Mouse (Mus musculus): ENCODE results near the gene Snrnp35. TPM values are rescaled to one million over a fixed set of nuclear protein-coding genes. Genes with fewer than 3 reads are reported as not detected.

The Snrnp35 gene
- 22.0 and 24.3 TPM in 2 replicates for polyA plus RNA-seq (2015; fragmentation: Nextera tagmentation; extraction: Ambion mirVana)

GRCm38 (mm10) chr5:124482966-124483654 is at the start of gene Snrnp35:
Gene Snrnp35 (plus strand): TSS chr5:124483134.
- peak within 1 kb of the TSS; percentile 98 for H3K27ac ChIP-seq (ENCODE audit: low read length)
- peaks cover 9% of the 10 kb centered on the region for H3K4me1 ChIP-seq (ENCODE audit: control insufficient read depth, insufficient read depth, low read length)
- peak; percentile 92 for ATAC-seq (ENCODE audit: insufficient read depth, low FRiP score)
- H3K36me3 ChIP-seq (ENCODE audit: control insufficient read depth, insufficient read depth, low read length) = no peaks in the 10 kb centered on the region
- H3K4me2 ChIP-seq (ENCODE audit: low read depth, low read length) = peak within 1 kb of the TSS; percentile 85
- H3K27me3 ChIP-seq (ENCODE audit: control insufficient read depth, insufficient read depth, low read length) = no peaks in the 10 kb centered on the region
- peak within 1 kb of the TSS; percentile 57 for H3K4me3 ChIP-seq (replicated peaks; ENCODE audit: low read length)
- H3K9ac ChIP-seq (ENCODE audit: low read length) = peak within 1 kb of the TSS; percentile 87
- under 1% methylated on average over 48 of the region's 48 CpGs for WGBS
- H3K9me3 ChIP-seq (replicated peaks; ENCODE audit: control insufficient read depth, low read length) = no peaks in the 10 kb centered on the region

- Histone ChIP-seq H3K9ac (ENCODE audit: low read length) (no peak overlapping the region), H3K9me3 (replicated peaks; ENCODE audit: control insufficient read depth, low read length) (no peaks in the 10 kb centered on the region), H3K27me3 (ENCODE audit: control insufficient read depth, insufficient read depth, low read length) (no peaks in the 10 kb centered on the region), H3K36me3 (ENCODE audit: control insufficient read depth, insufficient read depth, low read length) (no peaks in the 10 kb centered on the region), H3K4me2 (ENCODE audit: low read depth, low read length) (no peak overlapping the region), H3K4me1 (ENCODE audit: control insufficient read depth, insufficient read depth, low read length) (0 out of 2 replicates have a peak, but pooled peaks cover 4% of the 10 kb centered on the region), H3K4me3 (replicated peaks; ENCODE audit: low read length) (no peak overlapping the region), H3K27ac (ENCODE audit: low read length) (peak overlapping the region; percentile 82; the same call in 1 of the 2 replicates)
- ATAC-seq (ENCODE audit: insufficient read depth, low FRiP score) = no peak
- 77% methylated on average over 5 of the region's 5 CpGs for WGBS
These were observed 44.7 kb upstream of the Snrnp35 start for GRCm38 (mm10) chr5:124438229-124438628.

DNA sequence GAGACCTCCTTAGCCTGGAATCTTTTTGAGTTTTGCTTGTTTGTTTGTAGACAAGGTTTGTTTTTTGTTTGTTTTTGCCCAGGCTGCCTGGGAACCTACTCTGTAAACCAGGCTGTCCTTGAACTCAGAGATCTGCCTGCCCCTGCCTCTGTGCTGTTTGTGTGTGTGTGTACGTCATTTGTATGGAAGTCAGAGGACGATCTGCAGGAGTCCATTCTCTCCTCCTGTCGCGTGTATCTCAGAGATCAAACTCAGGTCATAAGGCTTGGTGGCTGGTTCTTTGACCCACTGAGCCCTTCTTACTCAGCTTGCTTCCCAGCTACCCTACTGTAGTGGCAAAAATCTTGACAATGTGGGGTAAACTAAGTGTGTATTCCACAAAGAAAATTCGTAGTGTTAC is 44.2 kb upstream of the Snrnp35 start:
- peak overlapping the region; percentile 89 for H3K4me2 ChIP-seq (ENCODE audit: low read depth, low read length)
- H3K4me3 ChIP-seq (replicated peaks; ENCODE audit: low read length) = no peak overlapping the region
- 53% methylated on average over 5 of the region's 5 CpGs for WGBS
- H3K27me3 ChIP-seq (ENCODE audit: control insufficient read depth, insufficient read depth, low read length) = no peaks in the 10 kb centered on the region
- no peak overlapping the region for H3K9ac ChIP-seq (ENCODE audit: low read length)
- H3K27ac ChIP-seq (ENCODE audit: low read length) = peak overlapping the region; percentile 82
- ATAC-seq (ENCODE audit: insufficient read depth, low FRiP score) = no peak
- H3K36me3 ChIP-seq (ENCODE audit: control insufficient read depth, insufficient read depth, low read length) = no peaks in the 10 kb centered on the region
- H3K4me1 ChIP-seq (ENCODE audit: control insufficient read depth, insufficient read depth, low read length) = 0 out of 2 replicates have a peak, but pooled peaks cover 4% of the 10 kb centered on the region
- no peaks in the 10 kb centered on the region for H3K9me3 ChIP-seq (replicated peaks; ENCODE audit: control insufficient read depth, low read length)

GRCm38 (mm10) chr5:124439447-124440093 is 43.4 kb upstream of the Snrnp35 start, which contains the start of gene Kmt5a:
Gene Kmt5a (plus strand): TSS chr5:124439930.
- peak within 1 kb of the TSS; percentile 80 for H3K9ac ChIP-seq (ENCODE audit: low read length)
- H3K9me3 ChIP-seq (replicated peaks; ENCODE audit: control insufficient read depth, low read length) = no peaks in the 10 kb centered on the region
- ATAC-seq (ENCODE audit: insufficient read depth, low FRiP score) = peak; percentile 98
- under 1% methylated on average over 34 of the region's 34 CpGs for WGBS
- H3K4me1 ChIP-seq (ENCODE audit: control insufficient read depth, insufficient read depth, low read length) = peaks cover 5% of the 10 kb centered on the region
- peak within 1 kb of the TSS; percentile 89 for H3K27ac ChIP-seq (ENCODE audit: low read length)
- H3K4me2 ChIP-seq (ENCODE audit: low read depth, low read length) = peak within 1 kb of the TSS; percentile 89
- peak within 1 kb of the TSS; percentile 86 for H3K4me3 ChIP-seq (replicated peaks; ENCODE audit: low read length)
- no peaks in the 10 kb centered on the region for H3K36me3 ChIP-seq (ENCODE audit: control insufficient read depth, insufficient read depth, low read length)
- no peaks in the 10 kb centered on the region for H3K27me3 ChIP-seq (ENCODE audit: control insufficient read depth, insufficient read depth, low read length)

- peak; percentile 54 for ATAC-seq (ENCODE audit: insufficient read depth, low FRiP score)
- H3K9ac ChIP-seq (ENCODE audit: low read length) = peak overlapping the region; percentile 80
- H3K36me3 ChIP-seq (ENCODE audit: control insufficient read depth, insufficient read depth, low read length) = no peaks in the 10 kb centered on the region
- WGBS = under 1% methylated on average over 30 of the region's 30 CpGs
- H3K9me3 ChIP-seq (replicated peaks; ENCODE audit: control insufficient read depth, low read length) = no peaks in the 10 kb centered on the region
- H3K4me1 ChIP-seq (ENCODE audit: control insufficient read depth, insufficient read depth, low read length) = peaks cover 8% of the 10 kb centered on the region
- H3K27me3 ChIP-seq (ENCODE audit: control insufficient read depth, insufficient read depth, low read length) = no peaks in the 10 kb centered on the region
- peak overlapping the region; percentile 89 for H3K27ac ChIP-seq (ENCODE audit: low read length)
- H3K4me2 ChIP-seq (ENCODE audit: low read depth, low read length) = peak overlapping the region; percentile 89
- peak overlapping the region; percentile 86 for H3K4me3 ChIP-seq (replicated peaks; ENCODE audit: low read length)
These were observed 42.7 kb upstream of the Snrnp35 start for GRCm38 (mm10) chr5:124440094-124440701.

GRCm38 (mm10) chr5:124442628-124443027 is 40.3 kb upstream of the Snrnp35 start:
- Histone ChIP-seq H3K4me3 (replicated peaks; ENCODE audit: low read length) (no peak overlapping the region), H3K36me3 (ENCODE audit: control insufficient read depth, insufficient read depth, low read length) (no peaks in the 10 kb centered on the region), H3K4me1 (ENCODE audit: control insufficient read depth, insufficient read depth, low read length) (peaks cover 12% of the 10 kb centered on the region), H3K9me3 (replicated peaks; ENCODE audit: control insufficient read depth, low read length) (no peaks in the 10 kb centered on the region), H3K9ac (ENCODE audit: low read length) (no peak overlapping the region), H3K4me2 (ENCODE audit: low read depth, low read length) (no peak overlapping the region), H3K27ac (ENCODE audit: low read length) (no peak overlapping the region), H3K27me3 (ENCODE audit: control insufficient read depth, insufficient read depth, low read length) (no peaks in the 10 kb centered on the region)
- WGBS = 66% methylated on average over 2 of the region's 2 CpGs
- ATAC-seq (ENCODE audit: insufficient read depth, low FRiP score) = no peak

DNA sequence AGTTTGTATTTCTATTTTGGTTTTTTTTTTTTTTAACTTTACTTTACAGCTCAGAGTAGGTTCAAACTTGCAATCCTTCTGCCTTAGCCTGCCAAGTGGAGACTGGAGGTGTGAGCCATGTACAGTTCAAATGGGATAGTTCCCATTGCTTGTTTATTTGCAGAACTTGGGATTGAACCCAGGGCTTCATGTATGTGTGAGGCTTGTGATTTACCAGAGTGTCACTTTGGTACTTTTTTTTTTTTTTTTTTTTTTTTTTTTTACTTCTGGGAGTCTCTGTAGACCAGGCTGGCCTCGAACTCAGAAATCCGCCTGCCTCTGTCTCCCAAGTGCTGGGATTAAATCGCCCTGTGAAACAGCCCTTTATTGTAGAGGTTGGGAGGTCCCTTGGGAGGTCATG is 38.7 kb upstream of the Snrnp35 start:
- peaks cover 21% of the 10 kb centered on the region for H3K4me1 ChIP-seq (ENCODE audit: control insufficient read depth, insufficient read depth, low read length)
- WGBS = 81% methylated on average over 3 of the region's 3 CpGs
- ATAC-seq (ENCODE audit: insufficient read depth, low FRiP score) = no peak
- H3K4me3 ChIP-seq (replicated peaks; ENCODE audit: low read length) = no peak overlapping the region
- peak overlapping the region; percentile 74; the same call in 1 of the 2 replicates for H3K4me2 ChIP-seq (ENCODE audit: low read depth, low read length)
- peak overlapping the region; percentile 97; the same call in 1 of the 2 replicates for H3K27ac ChIP-seq (ENCODE audit: low read length)
- H3K27me3 ChIP-seq (ENCODE audit: control insufficient read depth, insufficient read depth, low read length) = no peaks in the 10 kb centered on the region
- H3K9me3 ChIP-seq (replicated peaks; ENCODE audit: control insufficient read depth, low read length) = no peaks in the 10 kb centered on the region
- H3K9ac ChIP-seq (ENCODE audit: low read length) = peak overlapping the region; percentile 97; the same call in 1 of the 2 replicates
- no peaks in the 10 kb centered on the region; the same call in 1 of the 2 replicates for H3K36me3 ChIP-seq (ENCODE audit: control insufficient read depth, insufficient read depth, low read length)

- peak; percentile 87 for ATAC-seq (ENCODE audit: insufficient read depth, low FRiP score)
- Histone ChIP-seq H3K9ac (ENCODE audit: low read length) (peak overlapping the region; percentile 97), H3K4me2 (ENCODE audit: low read depth, low read length) (peak overlapping the region; percentile 74), H3K27me3 (ENCODE audit: control insufficient read depth, insufficient read depth, low read length) (no peaks in the 10 kb centered on the region), H3K36me3 (ENCODE audit: control insufficient read depth, insufficient read depth, low read length) (no peaks in the 10 kb centered on the region; the same call in 1 of the 2 replicates), H3K4me1 (ENCODE audit: control insufficient read depth, insufficient read depth, low read length) (peaks cover 26% of the 10 kb centered on the region), H3K4me3 (replicated peaks; ENCODE audit: low read length) (peak overlapping the region; percentile 82), H3K27ac (ENCODE audit: low read length) (peak overlapping the region; percentile 97), H3K9me3 (replicated peaks; ENCODE audit: control insufficient read depth, low read length) (no peaks in the 10 kb centered on the region)
- 5% methylated on average over 60 of the region's 66 CpGs for WGBS
These were observed 38.0 kb upstream of the Snrnp35 start for GRCm38 (mm10) chr5:124444661-124445561.
